Comparison of ENCODE assay signal across 14 mouse cellular contexts in the genomic region with DNA sequence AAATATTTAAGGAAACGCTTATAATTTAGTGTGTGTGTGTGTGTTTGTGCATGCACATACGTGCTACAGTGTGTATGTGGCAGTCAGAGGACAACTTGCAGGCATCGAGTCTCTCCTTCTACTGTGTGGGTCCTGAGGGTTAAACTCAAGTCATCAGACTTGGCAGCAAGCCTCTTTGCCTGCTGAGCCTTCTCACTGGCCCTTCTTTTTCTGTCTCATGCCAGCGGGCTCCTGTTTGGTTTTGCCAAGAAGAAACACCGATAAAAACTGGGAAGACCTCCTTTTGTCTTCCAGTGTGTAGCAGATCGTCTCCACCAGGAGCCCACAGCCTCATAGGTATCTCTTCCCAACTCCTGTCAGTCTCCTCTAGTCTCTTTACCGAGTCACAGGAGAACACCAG.
DNase-seq lines count a peak whose midpoint lies in the region.
"Had no signal": no experiment of that assay in that cellular context is flagged by ENCODE, and none has a peak within 500 bp of the region (broad histone marks: within the 10 kb centered on the region; RNA-seq: fewer than 3 reads in every experiment).

No protein-coding gene starts in this region.

- DNase-seq in cerebellum, postnatal 10 days: peak; percentile 50 to 71
- no peak for DNase-seq in cerebellum, postnatal 4 days (ENCODE audit: low spot score in 2 of 2)
- peak; percentile 31 for DNase-seq in left cerebral cortex, postnatal 4 days
- DNase-seq in left cerebral cortex, adult 9 months (ENCODE audit: low spot score in 2 of 2): no peak
- DNase-seq in liver: no peak
- DNase-seq: adrenal gland, adult 2 months; adrenal gland, postnatal 10 days; adrenal gland, postnatal 25 days; B cell, adult 2 months; cerebellum, adult 11-12 months; cerebellum, adult 2 months; cerebellum, adult 9-10 months; cerebellum, postnatal 36 days; forebrain, postnatal 0 days had no signal

- intact Hi-C loops in left cerebral cortex, postnatal 4 days (cut with DNase I): no loop called here

Comparison
In these comparisons a context has a peak if more than half of its experiments do, and no peak if none do; other contexts are left out.
1. DNase-seq: peak in cerebellum, postnatal 10 days (2 of 2) and left cerebral cortex, postnatal 4 days (single experiment); none in cerebellum, postnatal 4 days (0 of 2), left cerebral cortex, adult 9 months (0 of 2) and liver (single experiment).